Mouse (Mus musculus) C2C12 (cell line): ENCODE data around the gene Kctd10. TPM values are rescaled to one million over a fixed set of nuclear protein-coding genes. Genes with fewer than 3 reads are reported as not detected.
A peak's percentile ranks its signal among the peaks of the same experiment; 100 is the strongest.

Experiments used
- H3K27me3 ChIP-seq: one replicate; pipeline ENCODE4 v1.6.1; 2011; ENCODE audit not compliant: control insufficient read depth, insufficient read depth, insufficient read length
- H3K36me3 ChIP-seq: one replicate; pipeline ENCODE4 v1.6.1; 2011; ENCODE audit not compliant: control insufficient read depth, insufficient read depth
- H3K4me3 ChIP-seq: one replicate; pipeline ENCODE4 v1.5.1; 2011; ENCODE audit warnings: mild to moderate bottlenecking, control low read depth; ENCODE audit not compliant: poor library complexity, insufficient read depth, severe bottlenecking
- H3K79me2 ChIP-seq: one replicate; pipeline ENCODE4 v1.6.1; 2011; ENCODE audit not compliant: control insufficient read depth, insufficient read depth
- H3K79me3 ChIP-seq: one replicate; pipeline ENCODE4 v1.6.1; 2011; ENCODE audit warnings: low read depth, control low read depth
- H3ac ChIP-seq: one replicate; pipeline ENCODE3; 2011; ENCODE audit warnings: low read depth; ENCODE audit not compliant: control insufficient read depth, insufficient read length
- CEBPB ChIP-seq: IDR thresholded peaks from one replicate; pipeline ENCODE4 v1.6.1; 2011; ENCODE audit warnings: low read depth, mild to moderate bottlenecking, control low read depth, moderate library complexity
- CTCF ChIP-seq: IDR thresholded peaks from one replicate; pipeline ENCODE4 v1.5.1; 2011; ENCODE audit not compliant: control insufficient read depth, insufficient read depth, insufficient read length
- FOSL1 ChIP-seq: IDR thresholded peaks from one replicate; pipeline ENCODE4 v1.8.0; 2011; ENCODE audit warnings: mild to moderate bottlenecking, low read length; ENCODE audit not compliant: poor library complexity, insufficient read depth, severe bottlenecking
- MAX ChIP-seq: IDR thresholded peaks from one replicate; pipeline ENCODE4 v1.6.1; 2011; ENCODE audit warnings: mild to moderate bottlenecking, control low read depth
- MYOD1 ChIP-seq: IDR thresholded peaks from one replicate; pipeline ENCODE4 v1.6.1; 2011; ENCODE audit warnings: low read depth; ENCODE audit not compliant: control insufficient read depth, insufficient read length
- MYOG ChIP-seq: IDR thresholded peaks from one replicate; pipeline ENCODE4 v1.6.1; 2011; ENCODE audit not compliant: control insufficient read depth, insufficient read length; ENCODE audit errors: extremely low read depth
- USF1 ChIP-seq: IDR thresholded peaks from one replicate; pipeline ENCODE4 v1.6.1; 2011; ENCODE audit warnings: low read depth, mild to moderate bottlenecking, control low read depth, moderate library complexity
- polyA plus RNA-seq: library from polyadenylated mRNA; unstranded; fragments of >200 nt; fragmentation: generic; extraction: Trizol; gene quantifications from one replicate; pipeline ENCODE4 v1.2.1, GENCODE M21; 2012; ENCODE audit warnings: missing spikeins

Gene Kctd10
- polyA plus RNA-seq, 1 experiment = 243 TPM

DNA sequence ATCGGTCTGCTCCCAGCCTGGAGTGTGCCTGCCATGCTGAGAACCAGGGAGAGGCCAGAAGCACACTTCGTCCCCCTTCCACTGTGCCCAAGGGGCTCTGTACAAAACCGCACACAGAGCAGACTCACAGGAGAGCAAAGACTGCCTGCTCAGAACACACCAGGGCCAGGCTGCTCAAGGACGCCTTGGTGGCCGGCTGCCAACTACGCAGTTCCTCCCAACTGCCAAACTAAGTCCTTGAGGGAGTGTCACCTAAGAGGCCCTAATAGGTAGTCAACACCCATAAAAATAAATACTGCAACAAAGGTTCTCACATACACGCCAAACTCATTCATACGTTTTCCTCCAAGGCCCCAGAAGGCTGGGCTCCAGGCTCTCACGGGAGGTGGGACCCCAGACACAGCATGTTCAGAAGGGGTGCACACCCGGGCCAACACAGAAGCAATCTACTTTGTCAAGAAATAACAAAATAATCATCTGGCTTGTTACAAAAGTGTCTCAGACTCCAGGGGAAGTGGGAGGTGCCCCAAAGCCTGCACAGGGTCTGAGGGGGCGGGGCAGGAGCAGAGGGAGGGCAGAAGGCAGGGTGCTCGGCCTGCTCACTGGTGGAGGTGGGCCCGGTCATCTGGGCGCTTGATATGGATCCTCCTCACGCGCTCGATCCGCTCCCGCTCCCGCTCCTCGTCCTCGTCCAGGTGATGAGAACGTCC is 15.1 kb downstream of the Kctd10 start:
- peaks cover 44% of the 10 kb centered on the region for H3K79me2 ChIP-seq
- TF ChIP-seq MYOD1 = no peak
- no peak for TF ChIP-seq FOSL1
- TF ChIP-seq CEBPB = no peak
- TF ChIP-seq CTCF = no peak
- TF ChIP-seq MYOG = no peak
- no peak for TF ChIP-seq USF1
- TF ChIP-seq MAX = no peak
- no peaks in the 10 kb centered on the region for H3K27me3 ChIP-seq
- no peak overlapping the region for H3ac ChIP-seq
- H3K36me3 ChIP-seq = peaks cover 62% of the 10 kb centered on the region
- peaks cover 15% of the 10 kb centered on the region for H3K79me3 ChIP-seq
- no peak overlapping the region for H3K4me3 ChIP-seq

- H3ac ChIP-seq = no peak overlapping the region
- H3K36me3 ChIP-seq = peaks cover 37% of the 10 kb centered on the region
- H3K79me2 ChIP-seq = peaks cover 6% of the 10 kb centered on the region
- H3K79me3 ChIP-seq = peaks cover 1% of the 10 kb centered on the region
- TF ChIP-seq MYOD1 = no peak
- no peak overlapping the region for H3K4me3 ChIP-seq
- H3K27me3 ChIP-seq = no peaks in the 10 kb centered on the region
These were observed 19.3 kb downstream of the Kctd10 start for GRCm38 (mm10) chr5:114360968-114361367.

GRCm38 (mm10) chr5:114359586-114359985 is 20.7 kb downstream of the Kctd10 start:
- H3K79me2 ChIP-seq = peaks cover 6% of the 10 kb centered on the region
- peaks cover 1% of the 10 kb centered on the region for H3K79me3 ChIP-seq
- no peak overlapping the region for H3ac ChIP-seq
- H3K4me3 ChIP-seq = no peak overlapping the region
- H3K36me3 ChIP-seq = peaks cover 24% of the 10 kb centered on the region
- no peak for TF ChIP-seq USF1
- TF ChIP-seq MYOD1 = no peak
- no peaks in the 10 kb centered on the region for H3K27me3 ChIP-seq

DNA sequence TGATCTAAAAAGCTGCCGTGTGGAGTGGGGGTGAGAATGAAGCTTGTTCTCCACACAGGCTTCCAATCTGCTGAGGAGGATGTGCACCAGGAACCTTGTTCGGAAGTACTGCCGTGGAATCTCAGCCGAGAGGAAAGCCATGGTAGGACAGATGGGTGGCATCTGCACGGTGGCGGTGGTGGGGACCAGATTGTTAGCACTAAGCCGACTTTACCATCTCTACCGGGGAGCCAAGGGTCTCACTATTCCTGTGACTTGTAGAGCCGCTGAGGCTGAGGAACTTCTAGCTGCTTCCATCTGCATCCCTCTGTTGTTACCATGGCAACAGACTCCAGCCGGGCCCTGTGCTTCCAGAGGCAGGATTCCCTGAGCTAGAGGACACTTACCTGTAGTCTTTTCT is 21.5 kb downstream of the Kctd10 start:
- Histone ChIP-seq H3K27me3 (no peaks in the 10 kb centered on the region), H3K79me3 (peaks cover 1% of the 10 kb centered on the region), H3K4me3 (no peak overlapping the region), H3K36me3 (peaks cover 16% of the 10 kb centered on the region), H3ac (no peak overlapping the region), H3K79me2 (peaks cover 1% of the 10 kb centered on the region)
- TF ChIP-seq USF1 (no peak), CTCF (no peak), MYOG (no peak), CEBPB (no peak), MAX (no peak), MYOD1 (no peak), FOSL1 (no peak)

- H3K4me3 ChIP-seq = no peak overlapping the region
- H3ac ChIP-seq = no peak overlapping the region
- peaks cover 12% of the 10 kb centered on the region for H3K36me3 ChIP-seq
- no peaks in the 10 kb centered on the region for H3K79me2 ChIP-seq
- H3K79me3 ChIP-seq = peaks cover 1% of the 10 kb centered on the region
- peak; percentile 53 for TF ChIP-seq MYOD1
- TF ChIP-seq CEBPB = no peak
- TF ChIP-seq FOSL1 = no peak
- no peak for TF ChIP-seq CTCF
- TF ChIP-seq USF1 = peak; percentile 96
- TF ChIP-seq MAX = peak; percentile 59
- TF ChIP-seq MYOG = no peak
- H3K27me3 ChIP-seq = no peaks in the 10 kb centered on the region
These were observed 23.2 kb downstream of the Kctd10 start for GRCm38 (mm10) chr5:114356936-114357751.
